Mouse (Mus musculus) G1E (cell line): ENCODE results near the gene Gm3468. TPM values are rescaled to one million over a fixed set of nuclear protein-coding genes. Genes with fewer than 3 reads are reported as not detected.
"Not testable (repeated sequence)": the region's sequence is repeated elsewhere in the genome, so short reads cannot be mapped to it uniquely, and the experiment has no call there.

Source experiments
- ATAC-seq: 2 replicates; pipeline ENCODE4 v1.8.0; 2016; ENCODE audit warnings: mild to moderate bottlenecking; ENCODE audit not compliant: insufficient number of reproducible peaks, poor library complexity, low FRiP score, severe bottlenecking; ENCODE audit errors: extremely low read depth
- DNase-seq: peaks from one replicate; pipeline ENCODE4 v3.0.0; 2012; ENCODE audit warnings: low spot score
- H3K27me3 ChIP-seq: 2 replicates; pipeline ENCODE4 v1.6.1; 2012; ENCODE audit warnings: mild to moderate bottlenecking, low read length, inconsistent platforms; ENCODE audit not compliant: insufficient read depth
- H3K36me3 ChIP-seq: replicated peaks from 2 replicates; pipeline ENCODE3; 2012; ENCODE audit warnings: mild to moderate bottlenecking, inconsistent platforms
- H3K4me1 ChIP-seq: 2 replicates; pipeline ENCODE4 v1.6.1; 2012; ENCODE audit warnings: low read depth, low read length, inconsistent platforms, mixed read lengths; ENCODE audit not compliant: insufficient read depth
- H3K4me3 ChIP-seq: 2 replicates; pipeline ENCODE4 v1.5.1; 2012; ENCODE audit warnings: low read depth, mild to moderate bottlenecking, inconsistent platforms, low read length, moderate library complexity, mixed read lengths
- H3K9me3 ChIP-seq: replicated peaks from 2 replicates; pipeline ENCODE4 v1.6.1; 2012; ENCODE audit warnings: inconsistent platforms
- polyA plus RNA-seq: library from polyadenylated mRNA; stranded (reverse); fragments of >175 nt; gene quantifications from 2 replicates; pipeline ENCODE4 v1.2.3, GENCODE M21; 2012
- total RNA-seq, 2 experiments: library from RNA; stranded (forward) in 1 of 2; stranded (reverse) in 1 of 2; fragments of 200-1000 nt in 1 of 2; fragments of >200 nt in 1 of 2; fragmentation: Nextera tagmentation in 1 of 2; gene quantifications; 2 replicates each; pipeline ENCODE4 v1.2.3; 2014 to 2017

Gene Gm3468
- total RNA-seq (2014; fragmentation: Nextera tagmentation) (not detected in 2 replicates), total RNA-seq (2017) (not detected in 2 replicates), polyA plus RNA-seq (not detected in 2 replicates)

DNA sequence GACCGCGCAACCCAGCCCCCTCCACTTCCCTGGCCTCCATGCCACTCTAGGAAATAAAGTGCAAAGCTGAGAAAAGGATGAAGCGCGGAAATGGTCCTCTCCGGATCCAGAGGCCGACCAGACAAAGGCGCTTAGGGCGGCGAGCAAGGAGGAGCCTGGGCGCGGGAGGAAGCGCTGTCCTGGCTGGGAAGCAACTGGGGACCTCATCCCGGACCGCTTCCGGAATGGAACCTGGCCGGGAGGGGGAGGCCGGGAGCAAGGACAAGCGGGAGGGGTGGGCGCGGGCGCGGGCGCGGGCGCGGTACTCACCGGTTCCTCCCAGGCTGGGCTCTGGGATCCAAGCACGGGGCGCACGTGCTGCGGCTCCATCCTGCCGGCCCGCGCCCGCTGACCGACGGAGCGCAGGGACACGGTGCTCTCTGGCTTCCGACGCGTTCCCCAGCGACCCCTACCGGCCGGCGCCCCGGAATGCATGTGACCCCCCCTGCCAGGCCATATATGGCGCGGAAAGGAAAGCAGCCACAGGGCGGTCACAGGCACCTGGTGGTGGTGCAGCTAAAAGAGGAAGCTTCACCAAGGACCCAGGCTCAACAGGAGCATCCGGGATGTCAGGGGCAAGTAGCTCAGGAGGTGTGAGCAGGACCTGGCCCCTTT, at the start of gene Gm3468:
TSS of gene Gm3468 (minus strand) at position 394 of the 654 bp plus-strand sequence.
- not testable (repeated sequence) for H3K9me3 ChIP-seq, H3K4me3 ChIP-seq, ATAC-seq, DNase-seq, H3K36me3 ChIP-seq, H3K27me3 ChIP-seq, H3K4me1 ChIP-seq

DNA sequence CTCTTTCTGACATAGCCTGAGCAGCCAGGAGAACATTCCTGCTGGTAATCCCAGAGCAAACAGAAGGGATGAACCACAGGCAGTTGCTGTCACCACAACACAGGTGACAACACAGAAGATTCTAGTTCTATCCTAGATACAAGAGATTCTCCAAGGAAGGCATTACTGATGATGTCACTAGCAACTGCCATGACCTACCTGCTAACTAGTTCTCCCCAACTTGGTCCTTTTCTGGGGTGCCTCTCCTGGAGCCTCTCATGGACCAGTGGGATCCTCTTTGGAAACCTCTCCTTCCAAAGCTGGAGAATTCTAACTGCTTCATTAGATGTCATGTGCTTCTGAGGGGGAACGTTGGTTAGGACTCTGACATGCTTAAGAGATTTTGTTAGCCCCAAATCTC, 17.2 kb upstream of the Gm3468 start, which contains the start of gene Gm3476:
TSS of gene Gm3476 (minus strand) at position 101 of the 400 bp plus-strand sequence.
- H3K4me3 ChIP-seq, ATAC-seq, DNase-seq, H3K27me3 ChIP-seq, H3K9me3 ChIP-seq, H3K36me3 ChIP-seq, H3K4me1 ChIP-seq: not testable (repeated sequence)

DNA sequence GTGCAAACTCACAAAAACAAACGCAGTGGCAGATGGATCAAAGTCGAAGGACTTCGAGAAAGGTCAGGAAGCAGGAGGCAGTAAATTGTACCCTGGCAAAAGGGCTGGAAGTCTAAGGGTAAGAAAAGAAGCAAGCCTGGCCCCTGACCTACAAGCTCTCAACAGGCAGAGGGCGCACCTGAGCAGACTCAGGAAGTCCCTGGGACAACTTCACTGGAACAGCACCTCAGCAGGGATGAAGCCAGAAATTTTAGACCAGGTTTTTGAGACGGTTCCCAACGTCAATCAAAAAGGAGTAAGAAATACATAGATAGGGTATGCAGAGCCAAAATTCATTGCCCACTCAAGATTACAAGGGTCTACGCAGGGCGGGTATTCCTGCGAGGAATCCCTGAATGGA, 965 bp downstream of the Gm3468 start:
- not testable (repeated sequence) for ATAC-seq, H3K36me3 ChIP-seq

DNA sequence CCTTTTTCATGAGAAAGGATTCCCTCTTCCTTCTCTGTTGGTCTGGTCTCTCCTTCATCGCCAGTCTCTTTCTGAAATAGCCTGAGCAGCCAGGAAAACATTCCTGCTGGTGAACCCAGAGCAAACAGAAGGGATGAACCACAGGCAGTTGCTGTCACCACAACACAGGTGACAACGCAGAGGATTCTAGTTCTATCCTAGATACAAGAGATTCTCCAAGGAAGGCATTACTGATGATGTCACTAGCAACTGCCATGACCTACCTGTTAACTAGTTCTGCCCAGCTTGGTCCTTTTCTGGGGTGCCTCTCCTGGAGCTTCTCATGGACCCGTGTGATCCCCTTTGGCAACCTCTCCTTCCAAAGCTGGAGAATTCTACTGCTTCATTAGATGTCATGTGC, 14.6 kb downstream of the Gm3468 start, which contains the start of gene Gm8206:
TSS of gene Gm8206 (minus strand) at position 101 of the 400 bp plus-strand sequence.
- DNase-seq, H3K4me3 ChIP-seq, H3K36me3 ChIP-seq, H3K9me3 ChIP-seq, H3K4me1 ChIP-seq, H3K27me3 ChIP-seq, ATAC-seq: not testable (repeated sequence)

More for the DNA sequence above, 965 bp downstream of the Gm3468 start:
- H3K4me3 ChIP-seq, H3K27me3 ChIP-seq, DNase-seq, H3K9me3 ChIP-seq, H3K4me1 ChIP-seq: not testable (repeated sequence)

DNA sequence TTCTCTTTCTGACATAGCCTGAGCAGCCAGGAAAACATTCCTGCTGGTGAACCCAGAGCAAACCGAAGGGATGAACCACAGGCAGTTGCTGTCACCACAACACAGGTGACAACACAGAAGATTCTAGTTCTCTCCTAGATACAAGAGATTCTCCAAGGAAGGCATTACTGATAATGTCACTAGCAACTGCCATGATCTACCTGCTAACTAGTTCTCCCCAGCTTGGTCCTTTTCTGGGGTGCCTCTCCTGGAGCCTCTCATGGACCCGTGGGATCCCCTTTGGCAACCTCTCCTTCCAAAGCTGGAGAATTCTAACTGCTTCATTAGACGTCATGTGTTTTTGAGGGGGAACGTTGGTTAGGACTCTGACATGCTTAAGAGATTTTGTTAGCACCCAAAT, 50.3 kb downstream of the Gm3468 start, which contains the start of gene Gm6337:
TSS of gene Gm6337 (minus strand) at position 101 of the 400 bp plus-strand sequence.
- ATAC-seq, H3K4me1 ChIP-seq, H3K9me3 ChIP-seq, H3K4me3 ChIP-seq, H3K36me3 ChIP-seq, H3K27me3 ChIP-seq, DNase-seq: not testable (repeated sequence)

Other genes starting within 250 kb of the Gm3468 start
- gene Gm8237, start 228.3 kb downstream of the Gm3468 start, total RNA-seq (2014; fragmentation: Nextera tagmentation): not detected in 2 replicates
- gene Gm8237, start 228.3 kb downstream of the Gm3468 start, total RNA-seq (2017): not detected in 2 replicates
- not detected in 2 replicates for gene Gm8237, start 228.3 kb downstream of the Gm3468 start, polyA plus RNA-seq
- not detected in 2 replicates for gene Gm3248, start 146.9 kb downstream of the Gm3468 start, total RNA-seq (2014; fragmentation: Nextera tagmentation)
- gene Gm3248, start 146.9 kb downstream of the Gm3468 start, total RNA-seq (2017): not detected in 2 replicates
- not detected in 2 replicates for gene Gm3248, start 146.9 kb downstream of the Gm3468 start, polyA plus RNA-seq
- not detected in 2 replicates for gene Gm3453, start 129.5 kb downstream of the Gm3468 start, total RNA-seq (2014; fragmentation: Nextera tagmentation)
- gene Gm3453, start 129.5 kb downstream of the Gm3468 start, total RNA-seq (2017): 0.16 and 0.41 TPM in 2 replicates
- gene Gm3453, start 129.5 kb downstream of the Gm3468 start, polyA plus RNA-seq: not detected in 2 replicates
- not detected in 2 replicates for gene Gm6337, start 50.4 kb downstream of the Gm3468 start, total RNA-seq (2014; fragmentation: Nextera tagmentation)
- gene Gm6337, start 50.4 kb downstream of the Gm3468 start, total RNA-seq (2017): 0.22 and 0.46 TPM in 2 replicates
- not detected in 2 replicates for gene Gm6337, start 50.4 kb downstream of the Gm3468 start, polyA plus RNA-seq
- gene Gm8206, start 14.7 kb downstream of the Gm3468 start, total RNA-seq (2014; fragmentation: Nextera tagmentation): not detected in 2 replicates
- gene Gm8206, start 14.7 kb downstream of the Gm3468 start, total RNA-seq (2017): 0.11 TPM in 1 of 2 replicates, not detected in the other
- gene Gm8206, start 14.7 kb downstream of the Gm3468 start, polyA plus RNA-seq: not detected in 2 replicates
- not detected in 2 replicates for gene Gm3476, start 17.1 kb upstream of the Gm3468 start, total RNA-seq (2014; fragmentation: Nextera tagmentation)
- not detected in 2 replicates for gene Gm3476, start 17.1 kb upstream of the Gm3468 start, total RNA-seq (2017)
- not detected in 2 replicates for gene Gm3476, start 17.1 kb upstream of the Gm3468 start, polyA plus RNA-seq
- not detected in 2 replicates for gene Gm21560, start 110.6 kb upstream of the Gm3468 start, total RNA-seq (2014; fragmentation: Nextera tagmentation)
- not detected in 2 replicates for gene Gm21560, start 110.6 kb upstream of the Gm3468 start, total RNA-seq (2017)
- not detected in 2 replicates for gene Gm21560, start 110.6 kb upstream of the Gm3468 start, polyA plus RNA-seq
- gene Gm3411, start 178.6 kb upstream of the Gm3468 start, total RNA-seq (2014; fragmentation: Nextera tagmentation): not detected in 2 replicates
- gene Gm3411, start 178.6 kb upstream of the Gm3468 start, total RNA-seq (2017): 0.35 and 1.0 TPM in 2 replicates
- not detected in 2 replicates for gene Gm3411, start 178.6 kb upstream of the Gm3468 start, polyA plus RNA-seq
- gene Gm21103, start 196.2 kb upstream of the Gm3468 start, total RNA-seq (2014; fragmentation: Nextera tagmentation): not detected in 2 replicates
- not detected in 2 replicates for gene Gm21103, start 196.2 kb upstream of the Gm3468 start, total RNA-seq (2017)
- gene Gm21103, start 196.2 kb upstream of the Gm3468 start, polyA plus RNA-seq: not detected in 2 replicates
- gene Gm3618, start 235.0 kb upstream of the Gm3468 start, total RNA-seq (2014; fragmentation: Nextera tagmentation): not detected in 2 replicates
- not detected in 2 replicates for gene Gm3618, start 235.0 kb upstream of the Gm3468 start, total RNA-seq (2017)
- gene Gm3618, start 235.0 kb upstream of the Gm3468 start, polyA plus RNA-seq: not detected in 2 replicates